ENCODE assay signal across 8 mouse cellular contexts in the genomic region with DNA sequence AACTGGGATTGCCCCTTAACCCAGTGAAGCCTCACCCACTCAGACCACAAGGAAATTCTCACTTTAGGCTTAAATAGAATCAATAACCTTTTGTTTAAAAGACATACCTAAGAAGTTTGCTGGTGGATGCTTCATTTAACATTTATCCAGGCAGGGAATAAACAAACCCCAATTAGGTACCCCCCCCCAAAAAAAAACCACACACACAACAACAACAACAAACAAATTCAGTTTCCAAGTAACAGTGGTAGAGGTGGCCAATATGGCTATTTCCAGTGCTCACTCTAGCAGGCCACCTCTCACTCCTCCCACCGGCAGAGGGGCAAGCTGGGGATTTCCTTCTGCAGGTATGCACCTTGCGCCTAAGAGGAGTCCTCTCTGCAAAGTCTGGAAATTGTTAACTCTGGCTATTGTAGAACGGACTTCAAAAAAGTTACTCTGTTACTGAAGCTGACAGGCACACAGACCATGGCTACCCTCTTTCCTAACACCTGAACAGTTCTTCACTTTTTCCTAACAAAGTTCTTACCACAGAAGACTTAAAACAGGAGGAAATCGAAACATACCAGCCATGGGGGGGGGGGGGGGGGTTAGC. TPM values are rescaled to one million over a fixed set of nuclear protein-coding genes. Genes with fewer than 3 reads are reported as not detected.
DNase-seq lines count a peak whose midpoint lies in the region; ATAC-seq and TF ChIP-seq lines count a peak whose summit lies in the region.

No protein-coding gene starts in this region.

- no peaks in the 10 kb centered on the region for H3K36me3 ChIP-seq in limb, embryonic 12.5 days
- no peaks in the 10 kb centered on the region for H3K36me3 ChIP-seq in limb, embryonic 10.5 days
- H3K36me3 ChIP-seq in hindbrain, postnatal 0 days (ENCODE audit: insufficient read depth, low read length): no peaks in the 10 kb centered on the region
- H3K36me3 ChIP-seq in myocyte (ENCODE audit: control insufficient read depth, insufficient read depth): no peaks in the 10 kb centered on the region

- H3K4me1 ChIP-seq in limb, embryonic 12.5 days (replicated peaks): peaks cover 47% of the 10 kb centered on the region
- H3K4me1 ChIP-seq in limb, embryonic 10.5 days: peaks cover 49% of the 10 kb centered on the region
- peaks cover 3% of the 10 kb centered on the region for H3K4me1 ChIP-seq in bone marrow, adult 2 months (ENCODE audit: control insufficient read depth, insufficient read depth, low read length)
- H3K4me1 ChIP-seq in hindbrain, postnatal 0 days (ENCODE audit: insufficient read depth, low read length): peaks cover 14% of the 10 kb centered on the region; the same call in 1 of the 2 replicates

- TF ChIP-seq CTCF in bone marrow, adult 2 months (IDR thresholded peaks at IDR 0.05; ENCODE audit: control insufficient read depth, insufficient read depth, low read length): no peak
- TF ChIP-seq CTCF in hindbrain, postnatal 0 days (IDR thresholded peaks at IDR 0.05; ENCODE audit: low read depth): no peak

- H3K4me3 ChIP-seq in limb, embryonic 12.5 days (replicated peaks): no peak overlapping the region
- H3K4me3 ChIP-seq in limb, embryonic 10.5 days: no peak overlapping the region
- H3K4me3 ChIP-seq in bone marrow, adult 2 months (replicated peaks; ENCODE audit: control insufficient read depth, low read depth, low read length): peak overlapping the region; percentile 10
- H3K4me3 ChIP-seq in hindbrain, postnatal 0 days (ENCODE audit: low read length): peak overlapping the region; percentile 72
- H3K4me3 ChIP-seq in myocyte: peak overlapping the region; percentile 91

- no peak for TF ChIP-seq POLR2A in bone marrow, adult 2 months (IDR thresholded peaks at IDR 0.05; ENCODE audit: borderline replicate concordance, control insufficient read depth, low read depth, low read length)
- no peak for TF ChIP-seq POLR2A in myocyte (IDR thresholded peaks at IDR 0.05; ENCODE audit: insufficient read length, low read depth)

- no peak overlapping the region for H3K9ac ChIP-seq in limb, embryonic 12.5 days (replicated peaks)
- H3K9ac ChIP-seq in hindbrain, postnatal 0 days (replicated peaks; ENCODE audit: low read length): no peak overlapping the region

- peaks cover 31% of the 10 kb centered on the region for H3K27me3 ChIP-seq in limb, embryonic 12.5 days
- H3K27me3 ChIP-seq in limb, embryonic 10.5 days (ENCODE audit: low read depth, poor library complexity, severe bottlenecking): peaks cover 37% of the 10 kb centered on the region
- no peaks in the 10 kb centered on the region for H3K27me3 ChIP-seq in hindbrain, postnatal 0 days (ENCODE audit: insufficient read depth, low read length)
- no peaks in the 10 kb centered on the region for H3K27me3 ChIP-seq in myocyte (ENCODE audit: control insufficient read depth, insufficient read depth, insufficient read length)

- peak overlapping the region; percentile 88; the same call in 1 of the 2 replicates for H3K4me2 ChIP-seq in limb, embryonic 12.5 days
- H3K4me2 ChIP-seq in hindbrain, postnatal 0 days (ENCODE audit: low read depth, low read length): peak overlapping the region; percentile 97
- H3K4me2 ChIP-seq in myocyte (ENCODE audit: low read depth): peak overlapping the region; percentile 94

- H3K79me2 ChIP-seq in myocyte (ENCODE audit: control insufficient read depth, insufficient read depth): peaks cover 59% of the 10 kb centered on the region

- DNase-seq in limb, embryonic 10.5 days (ENCODE audit: low spot score): no peak
- no peak for DNase-seq in hindbrain, postnatal 0 days (ENCODE audit: low spot score)
- no peak for DNase-seq in urinary bladder, postnatal 36 days (ENCODE audit: low spot score in 2 of 2)
- DNase-seq in left cerebral cortex, postnatal 4 days: no peak
- no peak for DNase-seq in lung, postnatal 4 days

- no peak overlapping the region for H3K27ac ChIP-seq in limb, embryonic 12.5 days
- no peak overlapping the region for H3K27ac ChIP-seq in limb, embryonic 10.5 days
- H3K27ac ChIP-seq in bone marrow, adult 2 months (ENCODE audit: control insufficient read depth, insufficient read depth, low read depth, low read length, poor library complexity): 0 out of 2 replicates have a peak overlapping the region, but pooled peaks have one; percentile 3
- no peak overlapping the region for H3K27ac ChIP-seq in hindbrain, postnatal 0 days

- WGBS in limb, embryonic 12.5 days: 62% methylated on average over 4 of the region's 4 CpGs
- 59% methylated on average over 4 of the region's 4 CpGs for WGBS in limb, embryonic 10.5 days
- WGBS in bone marrow, adult 2 months: 39% methylated on average over 4 of the region's 4 CpGs
- WGBS in hindbrain, postnatal 0 days: 63% methylated on average over 4 of the region's 4 CpGs

- no peak for ATAC-seq in limb, embryonic 12.5 days (ENCODE audit: insufficient number of reproducible peaks, insufficient read depth, low FRiP score, low TSS enrichment, low read depth)
- ATAC-seq in hindbrain, postnatal 0 days: no peak

- intact Hi-C loops in left cerebral cortex, postnatal 4 days (cut with DNase I): loop anchor here (10.0 kb wide), 1 partner anchor 104 kb away; no protein-coding TSS in a partner anchor

- H3ac ChIP-seq in myocyte (ENCODE audit: control insufficient read depth, insufficient read length): no peak overlapping the region

- H3K9me3 ChIP-seq in limb, embryonic 12.5 days: no peaks in the 10 kb centered on the region
- no peaks in the 10 kb centered on the region for H3K9me3 ChIP-seq in limb, embryonic 10.5 days (replicated peaks)
- H3K9me3 ChIP-seq in hindbrain, postnatal 0 days (ENCODE audit: low read length): no peaks in the 10 kb centered on the region

TF ChIP-seq in myocyte, 11 proteins besides CTCF, POLR2A, EP300 and RAD21:
- TF ChIP-seq REST (IDR thresholded peaks at IDR 0.05; ENCODE audit: insufficient read depth, insufficient read length) (no peak), MYOG (IDR thresholded peaks at IDR 0.05; ENCODE audit: control insufficient read depth in 1 of 3, insufficient read depth in 1 of 3, insufficient read length in 2 of 3, low read depth in 2 of 3) (no peak), TCF12 (IDR thresholded peaks at IDR 0.05; ENCODE audit: insufficient read depth, poor library complexity, severe bottlenecking) (no peak), USF1 (IDR thresholded peaks at IDR 0.05; ENCODE audit: low read depth) (no peak), MAX (IDR thresholded peaks at IDR 0.05; ENCODE audit: low read depth) (no peak), MYOD1 (IDR thresholded peaks at IDR 0.05; ENCODE audit: control insufficient read depth in 1 of 3, insufficient read length in 2 of 3, low read depth in 2 of 3) (no peak), CEBPB (IDR thresholded peaks at IDR 0.05; ENCODE audit: insufficient read depth, poor library complexity, severe bottlenecking) (no peak)

RNA-seq across cellular contexts. Expression of a gene that starts 2.0 kb away (rescaled TPM):
- polyA plus RNA-seq in limb, embryonic 12.5 days (2016; fragmentation: Nextera tagmentation; extraction: Ambion mirVana): 40.1 and 46.9 TPM in 2 replicates
- polyA plus RNA-seq in limb, embryonic 10.5 days (2016; fragmentation: Nextera tagmentation; extraction: Ambion mirVana): 24.8 and 26.2 TPM in 2 replicates
- polyA plus RNA-seq in bone marrow, adult 2 months (2011; ENCODE audit: insufficient read depth, insufficient read length, low replicate concordance, missing spikeins): 71.7 and 82.0 TPM in 2 replicates
- 44.7 and 52.6 TPM in 2 replicates for total RNA-seq in hindbrain, postnatal 0 days (2014; rRNA removed)
- polyA plus RNA-seq in hindbrain, postnatal 0 days (2015; fragmentation: Nextera tagmentation; extraction: Ambion mirVana): 62.4 and 72.7 TPM in 2 replicates
- polyA plus RNA-seq in myocyte (2012; fragmentation: generic; extraction: Trizol): 35.9 TPM
- 10 to 100 TPM; 17.4 to 19.9 TPM for total RNA-seq in left cerebral cortex, postnatal 4 days (2021)

Comparison
In these comparisons a context has a peak if more than half of its experiments do, and no peak if none do; other contexts are left out.
1. H3K4me3 ChIP-seq: peak in bone marrow, adult 2 months (single experiment), hindbrain, postnatal 0 days (single experiment) and myocyte (single experiment); none in limb, embryonic 12.5 days (single experiment) and limb, embryonic 10.5 days (single experiment).
2. Peak in every context shown above with its lines, with median percentiles within 50 percentile points of each other: H3K4me2 ChIP-seq.